Mouse (Mus musculus): ENCODE results near the gene Aqp6. TPM values are rescaled to one million over a fixed set of nuclear protein-coding genes. Genes with fewer than 3 reads are reported as not detected.

Gene Aqp6
- total RNA-seq, 4 experiments from 2014 or later = not detected

GRCm38 (mm10) chr15:99599245-99600070 lies 1.7 kb upstream of the Aqp6 start:
- DNase-seq = no peak

- no peak for DNase-seq
Observed at GRCm38 (mm10) chr15:99601823-99602120, 572 bp downstream of the Aqp6 start.

DNA sequence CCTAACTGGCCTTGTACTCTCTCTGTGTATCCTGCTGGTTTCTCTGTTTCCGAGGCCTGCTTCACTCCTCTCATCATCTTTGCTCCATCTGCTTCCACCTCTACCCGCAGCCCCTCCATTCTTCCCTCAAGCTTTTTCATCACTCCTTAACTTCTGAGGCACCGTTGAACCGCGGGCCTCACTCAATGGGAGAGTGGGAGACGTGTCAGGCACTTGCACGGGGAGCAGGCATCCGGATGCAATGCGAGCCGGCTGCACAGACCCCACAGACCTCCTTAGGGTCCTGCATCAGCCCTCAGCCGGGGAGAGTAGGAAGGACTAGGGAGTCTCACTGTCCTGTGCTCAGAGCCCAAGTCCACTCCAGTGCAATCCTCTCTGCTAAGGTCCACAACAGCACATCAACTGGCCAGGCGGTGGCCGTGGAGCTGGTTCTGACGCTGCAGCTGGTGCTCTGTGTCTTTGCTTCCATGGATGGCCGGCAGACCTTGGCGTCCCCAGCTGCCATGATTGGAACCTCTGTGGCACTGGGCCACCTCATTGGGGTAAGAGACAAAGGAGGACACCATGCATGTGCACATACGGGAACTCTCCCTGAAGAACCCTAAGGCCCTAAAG lies 1.1 kb downstream of the Aqp6 start:
- DNase-seq = no peak

DNA sequence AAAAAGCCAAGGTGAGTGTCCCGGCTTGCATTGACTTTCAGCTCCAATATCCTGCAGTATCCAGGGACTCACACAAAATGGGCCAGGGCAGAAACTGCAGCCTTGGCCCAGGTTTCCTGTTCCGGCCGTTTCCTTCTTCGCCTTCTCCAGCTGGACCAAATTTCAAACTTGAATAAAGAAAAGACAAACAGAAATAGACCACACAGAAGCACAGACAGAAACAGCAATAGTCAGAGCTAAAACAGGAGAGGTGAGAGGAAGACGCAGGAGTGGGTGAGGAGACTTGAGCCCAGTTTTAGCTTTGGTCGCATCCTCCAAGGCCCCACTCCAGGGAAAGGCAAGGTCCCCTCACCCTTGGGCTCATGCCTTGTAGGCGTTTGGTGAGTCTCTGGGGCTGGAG lies 2.0 kb downstream of the Aqp6 start:
- no peak for DNase-seq

DNA sequence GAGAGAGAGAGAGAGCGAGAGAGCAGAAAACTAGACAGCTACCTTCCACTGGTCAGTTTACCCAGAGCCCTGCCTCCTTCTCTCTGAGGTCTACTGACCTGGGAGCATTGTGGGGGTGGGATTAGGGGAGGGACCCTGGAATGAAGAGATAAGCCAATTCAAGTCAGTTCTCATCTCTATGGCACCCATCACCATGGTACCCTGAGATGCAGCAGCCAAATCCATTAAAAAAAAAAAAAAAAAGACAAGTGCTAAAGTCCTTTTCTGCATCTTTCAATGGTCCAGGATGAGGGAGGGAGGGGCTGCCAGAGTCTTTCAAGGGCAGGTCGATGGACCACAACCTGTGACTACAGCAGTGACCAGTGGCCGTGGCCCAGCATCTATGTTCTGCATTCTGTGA lies 4.4 kb downstream of the Aqp6 start:
- DNase-seq = no peak

DNA sequence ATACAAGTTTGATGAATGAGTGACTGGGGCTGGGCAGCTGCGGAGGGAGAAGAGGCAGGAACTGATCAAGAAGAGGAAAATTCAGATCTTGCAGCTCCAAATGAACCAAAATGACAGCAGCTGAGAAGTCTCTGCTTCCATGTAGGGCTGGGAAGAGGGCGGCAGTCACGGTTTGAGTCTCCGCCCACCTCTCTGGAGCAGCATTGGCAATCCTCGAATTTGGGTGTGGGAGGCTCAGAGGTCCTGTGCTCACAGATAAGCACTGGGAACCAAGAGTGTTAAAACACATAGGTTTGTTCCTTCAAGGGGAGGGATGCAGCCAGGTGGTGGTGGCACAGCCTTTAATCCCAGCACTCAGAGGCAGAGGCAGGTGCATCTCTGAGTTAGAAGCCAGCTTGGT lies 5.3 kb downstream of the Aqp6 start:
- no peak for DNase-seq

GRCm38 (mm10) chr15:99607388-99608113 lies 6.4 kb downstream of the Aqp6 start:
- DNase-seq = no peak

- no peak for DNase-seq
Observed at GRCm38 (mm10) chr15:99608382-99609125, 7.4 kb downstream of the Aqp6 start.

DNA sequence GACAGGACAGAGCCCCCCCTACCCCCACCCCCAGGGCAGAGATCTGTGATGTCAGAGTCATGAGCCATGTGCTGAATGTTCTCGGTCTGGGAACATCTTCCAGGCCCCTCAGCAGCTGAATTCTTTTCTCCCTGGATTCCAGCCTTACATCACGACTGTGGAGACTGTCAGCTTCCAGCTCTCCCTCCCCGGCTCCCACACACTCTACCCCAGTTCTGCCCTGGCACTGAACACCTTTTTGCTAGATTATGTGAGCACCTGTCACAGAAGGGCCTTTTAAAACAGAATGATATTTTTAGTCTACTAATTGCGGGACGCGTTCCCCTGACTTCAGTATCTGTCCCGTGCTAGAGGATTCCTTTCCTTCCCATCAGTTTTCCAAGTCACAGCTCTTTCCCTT lies 10.4 kb downstream of the Aqp6 start:
- DNase-seq = no peak

GRCm38 (mm10) chr15:99614273-99614672 lies 13.1 kb downstream of the Aqp6 start:
- no peak for DNase-seq

DNA sequence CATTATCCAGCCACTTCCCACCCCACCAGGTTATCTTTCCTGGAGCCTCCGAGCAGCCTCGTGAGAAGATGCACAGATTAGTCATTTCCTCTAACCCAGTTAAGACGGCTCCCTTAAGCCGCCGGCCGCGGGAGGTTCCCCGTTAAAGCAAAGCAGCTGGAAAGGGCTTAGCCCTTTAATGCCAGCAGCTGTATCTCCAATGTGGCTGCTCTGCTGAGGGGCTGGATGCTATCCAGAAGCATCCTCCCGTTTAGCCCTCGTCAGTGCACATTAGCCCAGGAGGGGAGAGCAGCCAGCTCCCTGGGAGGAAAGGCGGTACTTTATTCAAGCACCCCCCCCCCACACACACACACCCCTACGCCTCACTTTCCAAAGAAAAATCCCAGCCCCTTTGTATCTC lies 13.6 kb downstream of the Aqp6 start:
- no peak for DNase-seq

GRCm38 (mm10) chr15:99615246-99615645 lies 14.0 kb downstream of the Aqp6 start:
- DNase-seq = no peak

- no peak for DNase-seq
Observed at GRCm38 (mm10) chr15:99618595-99618994, 17.4 kb downstream of the Aqp6 start.

- no peak for DNase-seq
Observed at GRCm38 (mm10) chr15:99619821-99620220, 18.6 kb downstream of the Aqp6 start.

GRCm38 (mm10) chr15:99622063-99622462 lies 20.9 kb downstream of the Aqp6 start:
- no peak for DNase-seq

DNA sequence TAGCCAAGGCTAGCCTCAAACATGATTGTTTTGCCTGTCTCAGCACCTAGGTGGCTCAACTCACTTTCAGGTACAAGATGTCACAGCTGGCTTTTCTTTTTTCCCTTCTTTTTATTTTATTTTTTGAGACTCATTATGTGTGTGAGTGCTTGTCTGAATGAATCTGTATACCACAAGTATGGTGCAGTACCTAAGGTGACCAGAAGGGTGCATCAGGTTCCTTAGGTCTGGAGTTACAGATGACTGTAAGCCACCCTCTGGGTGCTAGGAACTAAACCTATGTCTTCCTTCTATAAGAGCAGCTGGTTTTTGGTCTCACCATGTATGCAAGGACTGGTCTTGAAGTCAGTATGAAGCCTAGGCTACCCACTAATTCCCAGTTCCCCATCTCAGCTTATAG lies 30.4 kb downstream of the Aqp6 start:
- DNase-seq = no peak

DNA sequence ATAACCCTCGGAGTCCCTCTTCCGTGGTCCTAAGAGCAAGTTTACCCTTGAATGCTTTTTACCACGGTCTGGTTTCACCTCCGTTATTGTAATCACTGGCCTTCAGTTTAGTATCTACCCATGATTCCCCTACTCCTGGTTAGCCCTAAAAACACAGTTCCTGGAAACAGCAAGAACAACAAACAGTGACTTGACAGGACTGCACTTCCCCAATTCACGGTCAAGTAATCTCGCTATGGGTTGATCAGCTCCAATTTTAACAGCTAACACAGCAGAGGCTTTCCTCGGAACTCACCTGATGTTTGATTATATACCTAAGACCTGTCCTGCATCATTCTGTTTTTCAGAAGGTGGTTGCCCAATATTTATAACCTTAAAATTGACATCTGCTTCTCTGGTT lies 33.5 kb downstream of the Aqp6 start:
- DNase-seq = no peak

DNA sequence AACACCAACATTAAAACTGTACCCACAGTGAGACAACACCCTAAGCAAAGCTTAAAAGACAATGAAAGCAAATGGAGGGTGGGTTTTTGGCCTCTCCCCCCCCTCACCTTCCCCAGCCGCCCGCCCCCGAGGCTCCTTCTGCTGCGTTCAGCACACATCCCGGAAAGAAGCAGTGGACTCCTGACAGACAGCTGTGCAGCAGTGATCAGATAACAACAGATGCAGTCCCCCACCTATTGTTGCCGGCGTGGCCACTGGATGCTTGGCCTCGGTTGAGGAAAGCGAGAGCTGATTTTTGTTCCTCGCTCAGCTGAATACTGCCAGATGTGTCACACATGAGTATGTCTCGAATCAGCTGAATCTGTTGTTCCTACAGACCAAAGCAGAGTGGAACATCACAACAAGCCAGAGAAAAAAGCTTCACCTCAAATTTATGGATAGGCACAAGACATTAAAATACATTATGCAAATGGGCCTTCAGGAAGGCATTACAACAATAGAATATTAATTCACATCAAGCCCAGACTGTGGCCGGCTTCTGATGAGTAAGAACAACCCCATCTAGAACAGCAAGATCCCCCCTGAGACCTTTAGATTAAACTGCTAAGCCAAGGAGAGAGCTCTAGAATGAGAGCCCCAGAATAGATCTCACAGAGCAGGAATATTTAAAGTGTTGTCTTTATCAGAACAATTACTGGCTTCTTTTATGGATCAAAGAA lies 36.4 kb downstream of the Aqp6 start:
- DNase-seq = no peak

- DNase-seq = no peak
Observed at GRCm38 (mm10) chr15:99638124-99638485, 36.9 kb downstream of the Aqp6 start.

- DNase-seq = no peak
Observed at GRCm38 (mm10) chr15:99642622-99643021, 41.4 kb downstream of the Aqp6 start.

DNA sequence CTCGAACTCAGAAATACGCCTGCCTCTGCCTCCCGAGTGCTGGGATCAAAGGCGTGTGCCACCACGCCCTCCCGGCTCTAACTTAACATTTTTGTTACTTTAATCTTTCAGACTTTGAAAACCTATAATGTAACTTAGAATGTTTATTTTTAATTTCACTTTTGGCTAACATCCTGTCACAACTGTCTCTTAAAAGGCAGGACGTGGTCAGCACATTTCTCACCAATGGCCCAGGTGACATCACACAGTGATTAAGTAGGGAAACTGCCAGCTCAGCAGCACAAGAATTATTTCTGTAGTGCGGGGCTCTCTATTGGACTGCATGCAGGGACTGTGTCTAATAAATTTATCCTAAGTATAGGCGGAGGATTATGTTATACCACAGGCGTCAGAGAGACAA lies 42.6 kb downstream of the Aqp6 start:
- DNase-seq = no peak

- no peak for DNase-seq
Observed at GRCm38 (mm10) chr15:99644776-99645175, 43.6 kb downstream of the Aqp6 start.

- no peak for DNase-seq
Observed at GRCm38 (mm10) chr15:99648326-99648725, 47.1 kb downstream of the Aqp6 start.

Measured in adrenal gland, adult 8-10 months (tissue).